Mouse (Mus musculus): ENCODE results near the gene Wipf1.

DNA sequence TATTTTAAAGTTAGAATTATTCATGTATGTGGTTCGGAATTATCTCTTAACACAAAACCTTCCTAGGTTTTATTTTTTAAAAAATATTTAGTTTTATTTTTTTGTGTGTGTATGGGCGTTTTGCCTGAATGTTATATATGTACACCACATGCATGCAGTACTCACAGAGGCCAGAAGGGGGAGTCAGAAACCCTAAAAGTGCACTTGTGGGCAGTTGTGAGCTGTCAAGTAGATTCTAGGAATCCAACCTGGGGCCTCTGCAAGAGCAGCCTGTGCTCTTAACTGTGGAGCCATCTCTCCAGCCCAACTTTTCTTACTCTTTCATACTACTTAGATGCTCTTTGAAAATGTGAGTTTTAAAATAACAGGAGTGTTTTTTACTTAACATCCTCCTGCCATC lies 57.4 kb downstream of the Wipf1 start:
- peak; percentile 22; the same call in 1 of the 2 replicates for TF ChIP-seq CTCF (IDR thresholded peaks at IDR 0.05; ENCODE audit: low read depth, low read length)
- no peak for TF ChIP-seq GATA1 (IDR thresholded peaks at IDR 0.05; ENCODE audit: borderline replicate concordance, low read length)
- TF ChIP-seq GATA2 (IDR thresholded peaks at IDR 0.05; ENCODE audit: borderline replicate concordance, low read depth, low read length): no peak
- no peak for TF ChIP-seq POLR2AphosphoS5 (IDR thresholded peaks at IDR 0.05; ENCODE audit: insufficient replicate concordance, low read depth, low read length)
- no peak for TF ChIP-seq TAL1 (conservative IDR thresholded peaks at IDR 0.05; ENCODE audit: low read depth, low read length)

All from G1E (cell line).